Mouse (Mus musculus): Measurements from ENCODE around the gene Cfap46. TPM values are rescaled to one million over a fixed set of nuclear protein-coding genes. Genes with fewer than 3 reads are reported as not detected.

Cfap46 gene
- polyA plus RNA-seq (2015; fragmentation: Nextera tagmentation; extraction: Ambion mirVana), result 2.0 and 2.8 TPM in 2 replicates

- peaks cover 29% of the 10 kb centered on the region for H3K27me3 ChIP-seq
- peak within 1 kb of the TSS; percentile 56 for H3K4me3 ChIP-seq
- WGBS, result 1% methylated on average over 31 of the region's 31 CpGs
- peaks cover 12% of the 10 kb centered on the region for H3K4me1 ChIP-seq (replicated peaks)
- H3K9me3 ChIP-seq, result no peaks in the 10 kb centered on the region
- H3K9ac ChIP-seq, result peak within 1 kb of the TSS; percentile 75
- peak within 1 kb of the TSS; percentile 91 for H3K4me2 ChIP-seq
- peak within 1 kb of the TSS; percentile 73 for H3K27ac ChIP-seq
- ATAC-seq (ENCODE audit: low FRiP score), result peak; percentile 90
- no peaks in the 10 kb centered on the region for H3K36me3 ChIP-seq
These were observed at the start of gene Cfap46 for GRCm38 (mm10) chr7:139683706-139684552. Cfap46 (minus strand) TSS chr7:139683817.

- H3K4me1 ChIP-seq (replicated peaks), result 0 out of 2 replicates have a peak, but pooled peaks cover 6% of the 10 kb centered on the region
- H3K4me3 ChIP-seq, result no peak overlapping the region
- ATAC-seq (ENCODE audit: low FRiP score), result no peak
- H3K9me3 ChIP-seq, result no peaks in the 10 kb centered on the region
- 55% methylated on average over 8 of the region's 8 CpGs for WGBS
- no peak overlapping the region for H3K27ac ChIP-seq
- no peak overlapping the region for H3K4me2 ChIP-seq
- H3K27me3 ChIP-seq, result no peaks in the 10 kb centered on the region
- H3K9ac ChIP-seq, result no peak overlapping the region
- H3K36me3 ChIP-seq, result no peaks in the 10 kb centered on the region
These were observed 47.7 kb upstream of the Cfap46 start for GRCm38 (mm10) chr7:139731276-139731696.

GRCm38 (mm10) chr7:139727072-139727471, 43.5 kb upstream of the Cfap46 start:
- Histone ChIP-seq H3K27ac (no peak overlapping the region), H3K9ac (no peak overlapping the region), H3K4me3 (no peak overlapping the region), H3K27me3 (no peaks in the 10 kb centered on the region), H3K4me1 (replicated peaks) (0 out of 2 replicates have a peak, but pooled peaks cover 6% of the 10 kb centered on the region), H3K36me3 (no peaks in the 10 kb centered on the region), H3K9me3 (no peaks in the 10 kb centered on the region), H3K4me2 (no peak overlapping the region)
- ATAC-seq (ENCODE audit: low FRiP score), result no peak
- 31% methylated on average over 3 of the region's 3 CpGs for WGBS

GRCm38 (mm10) chr7:139725641-139726040, 42.0 kb upstream of the Cfap46 start:
- Histone ChIP-seq H3K9me3 (no peaks in the 10 kb centered on the region), H3K4me3 (no peak overlapping the region), H3K9ac (no peak overlapping the region), H3K4me2 (no peak overlapping the region), H3K4me1 (replicated peaks) (no peaks in the 10 kb centered on the region), H3K27ac (no peak overlapping the region), H3K27me3 (no peaks in the 10 kb centered on the region), H3K36me3 (no peaks in the 10 kb centered on the region)
- WGBS, result 75% methylated on average over 1 of the region's 1 CpGs
- no peak for ATAC-seq (ENCODE audit: low FRiP score)

- Histone ChIP-seq H3K4me1 (replicated peaks) (no peaks in the 10 kb centered on the region), H3K9ac (no peak overlapping the region), H3K4me2 (no peak overlapping the region), H3K27ac (no peak overlapping the region), H3K4me3 (no peak overlapping the region), H3K36me3 (no peaks in the 10 kb centered on the region), H3K9me3 (no peaks in the 10 kb centered on the region), H3K27me3 (no peaks in the 10 kb centered on the region)
- 84% methylated on average over 4 of the region's 4 CpGs for WGBS
- no peak for ATAC-seq (ENCODE audit: low FRiP score)
These were observed 40.4 kb upstream of the Cfap46 start for GRCm38 (mm10) chr7:139723986-139724385.

- no peak overlapping the region for H3K27ac ChIP-seq
- no peak overlapping the region for H3K9ac ChIP-seq
- 81% methylated on average over 2 of the region's 2 CpGs for WGBS
- H3K36me3 ChIP-seq, result no peaks in the 10 kb centered on the region
- ATAC-seq (ENCODE audit: low FRiP score), result no peak
- no peak overlapping the region for H3K4me3 ChIP-seq
- no peaks in the 10 kb centered on the region for H3K27me3 ChIP-seq
- H3K9me3 ChIP-seq, result no peaks in the 10 kb centered on the region
- H3K4me2 ChIP-seq, result no peak overlapping the region
- H3K4me1 ChIP-seq (replicated peaks), result no peaks in the 10 kb centered on the region
These were observed 37.6 kb upstream of the Cfap46 start for GRCm38 (mm10) chr7:139721196-139721595.

GRCm38 (mm10) chr7:139717781-139718180, 34.2 kb upstream of the Cfap46 start:
- Histone ChIP-seq H3K36me3 (no peaks in the 10 kb centered on the region), H3K4me1 (replicated peaks) (no peaks in the 10 kb centered on the region), H3K27ac (no peak overlapping the region), H3K4me2 (no peak overlapping the region), H3K9ac (no peak overlapping the region), H3K27me3 (no peaks in the 10 kb centered on the region), H3K4me3 (no peak overlapping the region), H3K9me3 (no peaks in the 10 kb centered on the region)
- 89% methylated on average over 8 of the region's 8 CpGs for WGBS
- ATAC-seq (ENCODE audit: low FRiP score), result no peak

GRCm38 (mm10) chr7:139711821-139712220, 28.2 kb upstream of the Cfap46 start:
- no peaks in the 10 kb centered on the region for H3K27me3 ChIP-seq
- no peak overlapping the region for H3K4me2 ChIP-seq
- no peak overlapping the region for H3K9ac ChIP-seq
- H3K4me1 ChIP-seq (replicated peaks), result no peaks in the 10 kb centered on the region
- H3K4me3 ChIP-seq, result no peak overlapping the region
- no peaks in the 10 kb centered on the region for H3K9me3 ChIP-seq
- H3K36me3 ChIP-seq, result no peaks in the 10 kb centered on the region
- ATAC-seq (ENCODE audit: low FRiP score), result no peak
- H3K27ac ChIP-seq, result no peak overlapping the region

- Histone ChIP-seq H3K4me2 (no peak overlapping the region), H3K27ac (no peak overlapping the region), H3K27me3 (0 out of 2 replicates have a peak, but pooled peaks cover 9% of the 10 kb centered on the region), H3K4me1 (replicated peaks) (peaks cover 14% of the 10 kb centered on the region; the same call in 1 of the 2 replicates), H3K9me3 (no peaks in the 10 kb centered on the region), H3K36me3 (no peaks in the 10 kb centered on the region), H3K9ac (no peak overlapping the region), H3K4me3 (no peak overlapping the region)
- WGBS, result 47% methylated on average over 13 of the region's 13 CpGs
- no peak for ATAC-seq (ENCODE audit: low FRiP score)
These were observed 22.9 kb upstream of the Cfap46 start for GRCm38 (mm10) chr7:139706411-139707120.

GRCm38 (mm10) chr7:139705781-139706180, 22.2 kb upstream of the Cfap46 start:
- H3K9me3 ChIP-seq, result no peaks in the 10 kb centered on the region
- no peak overlapping the region for H3K27ac ChIP-seq
- 95% methylated on average over 8 of the region's 8 CpGs for WGBS
- no peak overlapping the region for H3K4me2 ChIP-seq
- peaks cover 14% of the 10 kb centered on the region; the same call in 1 of the 2 replicates for H3K4me1 ChIP-seq (replicated peaks)
- no peak for ATAC-seq (ENCODE audit: low FRiP score)
- no peak overlapping the region for H3K9ac ChIP-seq
- no peaks in the 10 kb centered on the region for H3K36me3 ChIP-seq
- H3K4me3 ChIP-seq, result no peak overlapping the region
- 0 out of 2 replicates have a peak, but pooled peaks cover 9% of the 10 kb centered on the region for H3K27me3 ChIP-seq

- H3K4me1 ChIP-seq (replicated peaks), result peaks cover 14% of the 10 kb centered on the region; the same call in 1 of the 2 replicates
- no peak overlapping the region for H3K27ac ChIP-seq
- 81% methylated on average over 4 of the region's 4 CpGs for WGBS
- no peak for ATAC-seq (ENCODE audit: low FRiP score)
- H3K9ac ChIP-seq, result no peak overlapping the region; the same call in 1 of the 2 replicates
- H3K9me3 ChIP-seq, result no peaks in the 10 kb centered on the region
- 0 out of 2 replicates have a peak, but pooled peaks cover 9% of the 10 kb centered on the region for H3K27me3 ChIP-seq
- no peak overlapping the region for H3K4me2 ChIP-seq
- H3K36me3 ChIP-seq, result no peaks in the 10 kb centered on the region
- no peak overlapping the region for H3K4me3 ChIP-seq
These were observed 21.5 kb upstream of the Cfap46 start for GRCm38 (mm10) chr7:139705081-139705480.

GRCm38 (mm10) chr7:139703826-139704199, 20.2 kb upstream of the Cfap46 start:
- Histone ChIP-seq H3K9me3 (no peaks in the 10 kb centered on the region), H3K4me1 (replicated peaks) (peaks cover 15% of the 10 kb centered on the region; the same call in 1 of the 2 replicates), H3K27me3 (0 out of 2 replicates have a peak, but pooled peaks cover 9% of the 10 kb centered on the region), H3K9ac (no peak overlapping the region), H3K27ac (no peak overlapping the region), H3K4me2 (no peak overlapping the region), H3K4me3 (no peak overlapping the region), H3K36me3 (no peaks in the 10 kb centered on the region)
- 23% methylated on average over 2 of the region's 2 CpGs for WGBS
- no peak for ATAC-seq (ENCODE audit: low FRiP score)
